Mouse (Mus musculus): ENCODE data around the gene Mmel1. TPM values are rescaled to one million over a fixed set of nuclear protein-coding genes. Genes with fewer than 3 reads are reported as not detected.

Mmel1 gene
- polyA plus RNA-seq, 1 experiment from 2014 or later = 0.42 TPM

GRCm38 (mm10) chr4:154838741-154839140, 30.6 kb upstream of the Mmel1 start:
- Histone ChIP-seq H3K4me1 (ENCODE audit: control insufficient read depth, insufficient read depth, low read length) (no peaks in the 10 kb centered on the region), H3K4me2 (ENCODE audit: low read depth, low read length) (no peak overlapping the region), H3K4me3 (ENCODE audit: low read length) (no peak overlapping the region), H3K36me3 (ENCODE audit: control insufficient read depth, insufficient read depth) (no peaks in the 10 kb centered on the region), H3K9ac (ENCODE audit: low read length) (no peak overlapping the region), H3K9me3 (replicated peaks; ENCODE audit: control insufficient read depth, low read length) (no peaks in the 10 kb centered on the region), H3K27me3 (ENCODE audit: control insufficient read depth, insufficient read depth, low read length) (no peaks in the 10 kb centered on the region; the same call in 1 of the 2 replicates), H3K27ac (ENCODE audit: low read length) (no peak overlapping the region)
- WGBS = 82% methylated on average over 13 of the region's 13 CpGs
- ATAC-seq (replicated peaks; ENCODE audit: extremely low read depth, insufficient read depth, low FRiP score) = no peak

GRCm38 (mm10) chr4:154839406-154839805, 30.0 kb upstream of the Mmel1 start:
- Histone ChIP-seq H3K4me1 (ENCODE audit: control insufficient read depth, insufficient read depth, low read length) (no peaks in the 10 kb centered on the region), H3K27ac (ENCODE audit: low read length) (no peak overlapping the region), H3K4me2 (ENCODE audit: low read depth, low read length) (no peak overlapping the region), H3K36me3 (ENCODE audit: control insufficient read depth, insufficient read depth) (no peaks in the 10 kb centered on the region), H3K9me3 (replicated peaks; ENCODE audit: control insufficient read depth, low read length) (no peaks in the 10 kb centered on the region), H3K9ac (ENCODE audit: low read length) (no peak overlapping the region), H3K4me3 (ENCODE audit: low read length) (no peak overlapping the region), H3K27me3 (ENCODE audit: control insufficient read depth, insufficient read depth, low read length) (no peaks in the 10 kb centered on the region; the same call in 1 of the 2 replicates)
- no peak for ATAC-seq (replicated peaks; ENCODE audit: extremely low read depth, insufficient read depth, low FRiP score)
- 41% methylated on average over 11 of the region's 11 CpGs for WGBS

- ATAC-seq (replicated peaks; ENCODE audit: extremely low read depth, insufficient read depth, low FRiP score) = no peak
- Histone ChIP-seq H3K4me2 (ENCODE audit: low read depth, low read length) (no peak overlapping the region), H3K27me3 (ENCODE audit: control insufficient read depth, insufficient read depth, low read length) (peaks cover 26% of the 10 kb centered on the region), H3K27ac (ENCODE audit: low read length) (no peak overlapping the region), H3K9ac (ENCODE audit: low read length) (no peak overlapping the region), H3K9me3 (replicated peaks; ENCODE audit: control insufficient read depth, low read length) (peaks cover 4% of the 10 kb centered on the region; the same call in 1 of the 2 replicates), H3K4me1 (ENCODE audit: control insufficient read depth, insufficient read depth, low read length) (0 out of 2 replicates have a peak, but pooled peaks cover 3% of the 10 kb centered on the region), H3K36me3 (ENCODE audit: control insufficient read depth, insufficient read depth) (no peaks in the 10 kb centered on the region), H3K4me3 (ENCODE audit: low read length) (no peak overlapping the region)
- WGBS = 78% methylated on average over 1 of the region's 1 CpGs
These were observed 16.7 kb upstream of the Mmel1 start for GRCm38 (mm10) chr4:154852696-154853095.

- no peak overlapping the region for H3K27ac ChIP-seq (ENCODE audit: low read length)
- 68% methylated on average over 4 of the region's 4 CpGs for WGBS
- no peaks in the 10 kb centered on the region for H3K36me3 ChIP-seq (ENCODE audit: control insufficient read depth, insufficient read depth)
- no peak overlapping the region for H3K4me3 ChIP-seq (ENCODE audit: low read length)
- peaks cover 26% of the 10 kb centered on the region for H3K27me3 ChIP-seq (ENCODE audit: control insufficient read depth, insufficient read depth, low read length)
- H3K4me1 ChIP-seq (ENCODE audit: control insufficient read depth, insufficient read depth, low read length) = 0 out of 2 replicates have a peak, but pooled peaks cover 3% of the 10 kb centered on the region
- no peak overlapping the region for H3K9ac ChIP-seq (ENCODE audit: low read length)
- ATAC-seq (replicated peaks; ENCODE audit: extremely low read depth, insufficient read depth, low FRiP score) = no peak
- peaks cover 4% of the 10 kb centered on the region; the same call in 1 of the 2 replicates for H3K9me3 ChIP-seq (replicated peaks; ENCODE audit: control insufficient read depth, low read length)
- no peak overlapping the region for H3K4me2 ChIP-seq (ENCODE audit: low read depth, low read length)
These were observed 15.5 kb upstream of the Mmel1 start for GRCm38 (mm10) chr4:154853881-154854280.

- H3K27me3 ChIP-seq (ENCODE audit: control insufficient read depth, insufficient read depth, low read length) = peaks cover 26% of the 10 kb centered on the region
- H3K27ac ChIP-seq (ENCODE audit: low read length) = no peak overlapping the region
- no peak for ATAC-seq (replicated peaks; ENCODE audit: extremely low read depth, insufficient read depth, low FRiP score)
- no peak overlapping the region for H3K4me2 ChIP-seq (ENCODE audit: low read depth, low read length)
- no peaks in the 10 kb centered on the region for H3K36me3 ChIP-seq (ENCODE audit: control insufficient read depth, insufficient read depth)
- no peak overlapping the region for H3K4me3 ChIP-seq (ENCODE audit: low read length)
- H3K9me3 ChIP-seq (replicated peaks; ENCODE audit: control insufficient read depth, low read length) = peaks cover 4% of the 10 kb centered on the region; the same call in 1 of the 2 replicates
- 50% methylated on average over 12 of the region's 12 CpGs for WGBS
- 0 out of 2 replicates have a peak, but pooled peaks cover 3% of the 10 kb centered on the region for H3K4me1 ChIP-seq (ENCODE audit: control insufficient read depth, insufficient read depth, low read length)
- no peak overlapping the region for H3K9ac ChIP-seq (ENCODE audit: low read length)
These were observed 14.6 kb upstream of the Mmel1 start for GRCm38 (mm10) chr4:154854676-154855345.

- Histone ChIP-seq H3K9ac (ENCODE audit: low read length) (peak overlapping the region; percentile 49), H3K4me3 (ENCODE audit: low read length) (peak overlapping the region; percentile 62), H3K4me2 (ENCODE audit: low read depth, low read length) (peak overlapping the region; percentile 94), H3K27ac (ENCODE audit: low read length) (no peak overlapping the region), H3K36me3 (ENCODE audit: control insufficient read depth, insufficient read depth) (no peaks in the 10 kb centered on the region), H3K9me3 (replicated peaks; ENCODE audit: control insufficient read depth, low read length) (peaks cover 4% of the 10 kb centered on the region; the same call in 1 of the 2 replicates), H3K27me3 (ENCODE audit: control insufficient read depth, insufficient read depth, low read length) (peaks cover 26% of the 10 kb centered on the region), H3K4me1 (ENCODE audit: control insufficient read depth, insufficient read depth, low read length) (0 out of 2 replicates have a peak, but pooled peaks cover 3% of the 10 kb centered on the region)
- under 1% methylated on average over 105 of the region's 110 CpGs for WGBS
- ATAC-seq (replicated peaks; ENCODE audit: extremely low read depth, insufficient read depth, low FRiP score) = peak; percentile 80
These were observed 13.5 kb upstream of the Mmel1 start for GRCm38 (mm10) chr4:154855721-154856479.

GRCm38 (mm10) chr4:154856480-154856837, 12.9 kb upstream of the Mmel1 start:
- Histone ChIP-seq H3K4me1 (ENCODE audit: control insufficient read depth, insufficient read depth, low read length) (0 out of 2 replicates have a peak, but pooled peaks cover 3% of the 10 kb centered on the region), H3K4me2 (ENCODE audit: low read depth, low read length) (peak overlapping the region; percentile 94), H3K9me3 (replicated peaks; ENCODE audit: control insufficient read depth, low read length) (peaks cover 4% of the 10 kb centered on the region; the same call in 1 of the 2 replicates), H3K9ac (ENCODE audit: low read length) (peak overlapping the region; percentile 49), H3K27ac (ENCODE audit: low read length) (no peak overlapping the region), H3K36me3 (ENCODE audit: control insufficient read depth, insufficient read depth) (no peaks in the 10 kb centered on the region), H3K4me3 (ENCODE audit: low read length) (peak overlapping the region; percentile 62), H3K27me3 (ENCODE audit: control insufficient read depth, insufficient read depth, low read length) (peaks cover 26% of the 10 kb centered on the region)
- no peak for ATAC-seq (replicated peaks; ENCODE audit: extremely low read depth, insufficient read depth, low FRiP score)
- WGBS = 22% methylated on average over 9 of the region's 9 CpGs

GRCm38 (mm10) chr4:154856882-154857281, 12.5 kb upstream of the Mmel1 start:
- 87% methylated on average over 7 of the region's 7 CpGs for whole genome bisulfite sequencing
- H3K4me3 ChIP-seq (ENCODE audit: low read length) = no peak overlapping the region; the same call in 1 of the 2 replicates
- 0 out of 2 replicates have a peak, but pooled peaks cover 3% of the 10 kb centered on the region for H3K4me1 ChIP-seq (ENCODE audit: control insufficient read depth, insufficient read depth, low read length)
- no peak for ATAC-seq (replicated peaks; ENCODE audit: extremely low read depth, insufficient read depth, low FRiP score)
- H3K4me2 ChIP-seq (ENCODE audit: low read depth, low read length) = peak overlapping the region; percentile 94; the same call in 1 of the 2 replicates
- no peak overlapping the region for H3K27ac ChIP-seq (ENCODE audit: low read length)
- no peak overlapping the region for H3K9ac ChIP-seq (ENCODE audit: low read length)
- H3K36me3 ChIP-seq (ENCODE audit: control insufficient read depth, insufficient read depth) = no peaks in the 10 kb centered on the region
- peaks cover 4% of the 10 kb centered on the region; the same call in 1 of the 2 replicates for H3K9me3 ChIP-seq (replicated peaks; ENCODE audit: control insufficient read depth, low read length)
- H3K27me3 ChIP-seq (ENCODE audit: control insufficient read depth, insufficient read depth, low read length) = peaks cover 26% of the 10 kb centered on the region

Measured in heart, embryonic 16.5 days (tissue).